Mouse (Mus musculus): ENCODE measurements around the gene Anapc16.

Anapc16 gene

DNA sequence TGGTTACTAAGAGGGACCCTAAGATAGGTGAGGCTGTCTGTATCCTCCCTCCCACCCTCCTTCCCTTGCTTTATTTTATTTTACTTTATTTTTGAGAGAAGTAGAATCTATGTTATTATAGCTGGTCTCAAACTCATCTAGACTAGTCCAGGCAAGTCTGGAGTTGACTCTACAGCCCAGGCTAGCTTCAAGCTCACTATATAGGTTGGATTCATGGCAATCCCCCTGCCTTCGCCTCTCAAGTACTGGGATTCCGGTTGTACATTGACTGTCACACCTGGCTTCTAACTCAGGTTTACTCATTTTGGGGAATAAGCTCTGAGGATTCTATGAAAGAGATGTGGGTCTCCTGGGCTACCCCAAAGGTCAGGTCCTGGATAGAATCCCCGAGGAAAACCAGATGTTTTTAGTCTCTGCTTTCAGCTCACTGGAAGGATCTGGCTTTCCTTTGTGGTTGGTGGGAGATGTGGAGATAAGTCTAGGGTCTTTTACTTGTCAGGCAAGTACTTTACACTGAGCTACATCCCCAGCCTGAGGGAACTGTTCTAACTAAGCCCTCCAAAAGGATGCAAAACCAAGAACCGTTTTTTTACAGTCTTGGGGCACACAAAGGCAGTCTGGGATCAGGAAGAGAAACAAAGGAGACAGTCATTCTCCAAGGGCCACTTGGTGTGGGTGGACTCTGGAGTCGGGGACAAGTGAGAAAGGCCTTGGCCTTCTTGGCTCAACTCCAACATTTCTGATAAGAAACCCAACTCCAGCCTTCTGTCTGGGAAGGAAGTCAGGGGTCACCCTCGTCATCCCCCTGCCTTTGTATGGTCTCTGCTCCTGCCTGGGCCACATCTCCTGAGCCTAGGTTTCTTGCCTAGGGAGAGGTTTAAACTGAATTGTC is 54.3 kb downstream of the Anapc16 start:
- DNase-seq = no peak

DNA sequence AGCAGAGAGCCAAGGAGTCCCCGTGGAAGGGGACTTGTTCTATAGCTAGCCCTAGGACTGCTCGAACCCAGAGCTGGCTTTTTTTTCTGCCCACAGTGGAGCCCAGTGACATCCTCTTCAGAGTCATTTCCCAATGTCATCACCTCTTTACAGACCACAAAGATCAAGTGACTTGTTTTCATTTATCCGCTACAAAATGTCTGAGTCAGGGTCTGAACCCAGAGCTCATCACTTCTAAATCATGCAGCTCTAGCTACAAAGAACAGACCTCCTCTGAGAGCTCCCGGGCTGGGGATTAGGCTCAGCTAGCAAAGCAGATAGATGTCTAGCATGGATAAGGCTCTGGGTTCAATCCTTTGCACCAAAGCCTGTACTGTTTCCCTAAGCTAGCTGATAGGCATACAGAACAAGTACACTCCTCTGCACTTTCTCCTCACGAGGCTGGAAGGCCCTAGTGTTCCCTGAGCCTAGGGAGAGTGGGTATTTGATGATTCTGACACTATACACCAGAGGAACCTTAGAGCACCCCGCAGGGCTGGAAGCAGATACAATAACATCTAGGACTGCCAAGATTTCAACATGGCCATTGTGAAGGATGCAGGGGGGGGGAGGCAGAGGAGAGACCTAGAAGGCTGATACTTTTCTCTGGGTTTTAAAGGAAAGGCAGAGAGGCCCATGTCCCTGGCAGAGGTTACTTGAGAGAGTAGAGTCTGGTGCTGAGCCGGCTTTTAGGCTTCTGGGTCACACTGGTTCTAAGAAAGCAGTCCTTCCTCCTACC is 55.5 kb downstream of the Anapc16 start:
- DNase-seq = no peak

DNA sequence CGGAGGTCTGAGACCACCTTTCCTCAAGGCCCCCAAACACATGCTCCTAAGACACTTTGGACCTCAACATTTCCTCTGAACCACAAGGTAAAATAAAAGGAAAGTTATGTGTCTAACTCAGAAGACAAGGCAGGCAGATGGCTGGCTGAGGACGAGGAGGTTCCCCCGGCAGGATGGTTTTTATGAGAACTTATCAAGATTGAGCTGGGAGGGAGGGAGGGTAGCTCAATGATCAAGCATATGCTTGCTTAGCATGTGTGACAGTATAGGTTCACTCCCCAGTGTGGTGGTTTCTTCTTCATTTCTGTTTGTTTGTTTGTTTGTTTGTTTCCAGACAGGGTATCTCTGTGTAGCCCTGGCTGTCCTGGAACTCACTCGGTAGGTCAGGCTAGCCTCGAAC is 56.6 kb downstream of the Anapc16 start:
- DNase-seq = no peak

DNA sequence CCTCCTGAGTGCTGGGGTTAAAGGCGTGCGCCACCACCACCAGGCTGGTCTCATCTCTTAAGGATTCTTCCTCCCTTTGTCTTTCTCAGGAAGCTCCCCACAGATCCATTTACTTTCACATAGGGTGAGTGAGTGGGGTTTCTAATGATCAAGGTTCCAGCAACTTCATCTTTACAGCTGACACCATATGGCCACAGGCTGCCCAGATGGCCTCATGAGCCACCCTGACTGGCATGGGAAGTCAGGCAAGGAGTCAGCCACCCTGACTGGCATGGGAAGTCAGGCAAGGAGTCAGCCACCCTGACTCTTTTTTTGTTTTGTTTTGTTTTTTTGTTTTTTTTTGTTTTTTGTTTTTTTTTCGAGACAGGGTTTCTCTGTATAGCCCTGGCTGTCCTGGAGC is 57.5 kb downstream of the Anapc16 start:
- no peak for DNase-seq

DNA sequence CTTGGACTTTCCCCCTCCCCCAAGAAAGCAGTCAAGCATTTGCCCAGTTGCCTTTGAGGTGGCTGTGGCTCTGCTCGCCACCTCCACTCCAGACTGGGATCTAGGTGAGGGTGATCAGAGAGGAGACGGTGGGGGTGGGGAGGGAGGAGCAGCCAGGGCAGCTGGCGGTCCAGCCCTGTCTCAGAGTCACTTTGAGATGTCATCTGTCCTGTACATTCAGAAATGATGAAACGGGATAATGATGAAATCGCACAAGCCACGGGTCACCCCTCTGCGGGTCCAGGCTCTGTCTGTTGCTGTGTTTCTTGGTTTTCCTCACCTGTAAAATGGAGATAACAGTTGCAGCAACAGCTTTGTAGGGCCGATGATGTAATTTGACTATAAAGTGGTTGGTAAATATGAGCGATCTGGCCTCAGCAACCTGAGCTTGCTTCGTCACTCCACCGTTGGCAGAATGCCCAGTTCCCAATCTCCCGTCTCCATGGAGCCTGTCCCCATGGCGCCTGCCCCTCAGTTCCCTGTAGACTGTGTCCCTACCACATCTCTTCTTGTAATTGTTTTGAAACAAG is 59.4 kb downstream of the Anapc16 start:
- DNase-seq = peak; percentile 75

DNA sequence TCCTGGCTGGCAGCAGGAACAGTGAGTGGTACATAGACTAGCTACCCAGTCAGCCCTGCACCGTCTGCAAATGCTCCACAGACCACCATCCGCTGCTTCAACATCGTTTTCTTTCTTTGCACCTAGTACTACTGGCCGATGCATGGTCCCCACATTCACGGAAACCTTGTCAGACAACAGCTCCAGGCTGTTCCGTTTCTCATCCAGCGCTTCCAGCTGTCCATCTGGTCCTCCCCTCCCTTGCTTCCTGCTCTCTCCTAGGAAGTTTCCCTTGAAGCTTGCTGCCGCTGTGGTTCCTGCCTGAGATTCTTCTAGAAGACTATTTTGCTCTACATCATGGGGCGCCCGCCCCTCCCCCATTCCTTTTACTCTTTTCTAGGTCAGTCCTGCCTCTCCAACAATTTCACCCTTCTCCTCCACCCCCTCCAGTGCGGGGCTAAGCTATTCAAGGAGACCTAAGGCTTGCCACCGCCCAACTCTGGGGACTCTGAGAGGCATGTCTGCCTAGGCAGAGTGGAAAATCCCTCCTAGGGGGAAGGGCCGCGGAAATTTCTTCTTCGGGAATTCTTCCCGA is 60.0 kb downstream of the Anapc16 start:
- DNase-seq = peak; percentile 74

DNA sequence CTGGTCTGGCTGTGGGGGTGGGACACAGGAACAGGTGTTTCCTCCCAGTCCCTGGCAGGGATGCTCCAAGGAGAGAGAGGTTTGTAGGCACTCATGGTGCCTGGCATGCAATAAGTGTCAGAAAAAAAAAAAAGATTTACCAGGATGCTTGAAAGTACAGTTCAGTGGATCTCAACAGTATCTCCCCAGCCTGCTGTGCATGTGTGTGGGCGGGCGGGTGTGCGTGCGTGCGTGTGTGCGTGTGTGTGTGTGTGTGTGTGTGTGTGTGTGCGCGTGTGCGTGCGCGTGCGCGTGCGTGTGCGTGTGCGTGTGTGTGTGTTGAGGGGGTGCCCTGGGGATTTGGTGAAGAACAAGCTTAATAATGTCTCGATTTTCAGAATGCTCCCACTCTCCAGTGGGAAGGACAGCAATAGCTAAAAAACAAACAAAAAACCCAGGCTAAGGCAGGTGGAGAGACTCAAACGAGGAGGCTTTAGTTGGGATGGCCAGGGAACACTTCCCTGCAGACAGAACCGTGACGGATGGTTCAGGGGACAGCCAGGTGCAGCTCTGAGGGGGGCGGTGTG is 60.6 kb downstream of the Anapc16 start:
- DNase-seq = no peak

DNA sequence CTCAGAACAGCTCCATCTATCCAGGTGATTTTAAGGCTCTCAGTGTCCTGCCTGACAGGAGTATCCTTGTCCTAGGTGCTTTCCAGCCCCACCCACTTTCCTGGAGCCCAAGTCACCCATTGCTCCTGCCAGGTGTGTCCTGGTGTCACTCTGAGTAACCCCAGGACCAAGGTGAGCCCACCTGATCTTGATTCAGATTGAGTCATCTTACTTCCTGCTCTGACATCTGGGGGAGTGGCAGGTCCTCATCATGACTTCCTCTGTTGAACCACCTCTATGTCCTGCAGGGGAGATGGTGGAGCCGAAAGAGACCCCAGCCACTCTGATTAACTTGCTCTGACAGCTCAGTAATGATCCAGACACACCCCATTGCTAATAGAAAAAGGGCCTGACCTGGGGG is 63.9 kb downstream of the Anapc16 start:
- no peak for DNase-seq

DNA sequence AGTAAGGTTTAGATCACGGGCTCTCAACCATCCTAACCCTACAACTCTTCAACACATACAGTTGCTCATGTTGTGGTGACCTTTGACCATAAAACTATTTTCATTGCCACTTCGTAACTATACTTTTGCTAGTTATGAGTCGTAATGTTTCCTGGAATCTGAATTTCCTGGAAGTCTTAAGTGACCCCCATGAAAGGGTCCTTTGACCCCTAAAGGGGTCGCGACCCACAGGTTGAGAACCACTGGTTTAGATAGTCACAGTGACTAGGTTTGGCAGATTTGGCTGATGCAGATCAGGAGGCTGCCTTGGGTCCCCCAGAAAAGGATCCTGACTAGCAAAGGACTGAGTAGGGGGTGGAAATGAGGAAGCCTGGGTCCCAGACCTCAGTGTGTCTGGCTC is 64.3 kb downstream of the Anapc16 start:
- no peak for DNase-seq
